Mouse (Mus musculus): ENCODE measurements around the gene Tcl1b1.
"Not testable (repeated sequence)": the region's sequence is repeated elsewhere in the genome, so short reads cannot be mapped to it uniquely, and the experiment has no call there.

- TF ChIP-seq CTCF (IDR thresholded peaks at IDR 0.05; ENCODE audit: low read depth, low read length); POLR2A (IDR thresholded peaks at IDR 0.05; ENCODE audit: borderline replicate concordance, low read depth, low read length): not testable (repeated sequence)
Measured at GRCm38 (mm10) chr12:105129494-105130205, 29.8 kb upstream of the Tcl1b1 start.

Data from bone marrow macrophage, adult 2 months (primary cell).